ENCODE assay signal across 9 mouse cellular contexts in genomic region chrX:139217776-139218175, GRCm38 (mm10). TPM values are rescaled to one million over a fixed set of nuclear protein-coding genes. Genes with fewer than 3 reads are reported as not detected.
A peak's percentile ranks its signal among the peaks of the same experiment; 100 is the strongest.
DNase-seq lines count a peak whose midpoint lies in the region; ATAC-seq and TF ChIP-seq lines count a peak whose summit lies in the region.
"Had no signal": no experiment of that assay in that cellular context is flagged by ENCODE, and none has a peak within 500 bp of the region (broad histone marks: within the 10 kb centered on the region; RNA-seq: fewer than 3 reads in every experiment).

No protein-coding gene starts in this region.

- H3K36me3 ChIP-seq in lung, embryonic 14.5 days (ENCODE audit: insufficient read depth): no peaks in the 10 kb centered on the region
- H3K36me3 ChIP-seq in hindbrain, embryonic 10.5 days: no peaks in the 10 kb centered on the region
- H3K36me3 ChIP-seq in limb, embryonic 10.5 days: peaks cover 5% of the 10 kb centered on the region; the same call in 1 of the 2 replicates

- peak overlapping the region; percentile 54; the same call in 1 of the 2 replicates for H3K27ac ChIP-seq in lung, embryonic 14.5 days (ENCODE audit: low read depth)
- no peak overlapping the region for H3K27ac ChIP-seq in hindbrain, embryonic 10.5 days
- no peak overlapping the region for H3K27ac ChIP-seq in limb, embryonic 10.5 days
- H3K27ac ChIP-seq in olfactory bulb, adult 2 months (ENCODE audit: insufficient read depth, low read depth, low read length): no peak overlapping the region

- H3K4me2 ChIP-seq in lung, embryonic 14.5 days: peak overlapping the region; percentile 51

- no peaks in the 10 kb centered on the region for H3K9me3 ChIP-seq in lung, embryonic 14.5 days (ENCODE audit: low read depth, low read length)
- no peaks in the 10 kb centered on the region for H3K9me3 ChIP-seq in hindbrain, embryonic 10.5 days
- H3K9me3 ChIP-seq in limb, embryonic 10.5 days (replicated peaks): no peaks in the 10 kb centered on the region

- TF ChIP-seq CTCF in lung, embryonic 14.5 days (IDR thresholded peaks at IDR 0.05; ENCODE audit: low read depth): no peak
- no peak for TF ChIP-seq CTCF in olfactory bulb, adult 2 months (IDR thresholded peaks at IDR 0.05; ENCODE audit: insufficient read depth, low read depth, low read length)

- peak; percentile 30 for DNase-seq in lung, embryonic 14.5 days
- no peak for DNase-seq in lung, adult 18-20 months
- DNase-seq in hindbrain, embryonic 10.5 days (ENCODE audit: low spot score): no peak
- no peak for DNase-seq in limb, embryonic 10.5 days (ENCODE audit: low spot score)
- no peak for DNase-seq in adrenal gland, postnatal 4 days (ENCODE audit: low spot score in 2 of 2)
- DNase-seq in adrenal gland, postnatal 10 days: no peak
- DNase-seq in layer of hippocampus, adult 9-11 months: no peak
- DNase-seq: lung, postnatal 36 days had no signal

- TF ChIP-seq POLR2A in olfactory bulb, adult 2 months (IDR thresholded peaks at IDR 0.05; ENCODE audit: insufficient read depth, low read depth, low read length): no peak

- WGBS in lung, embryonic 14.5 days: 39% methylated on average over 10 of the region's 10 CpGs
- WGBS in hindbrain, embryonic 10.5 days: 57% methylated on average over 10 of the region's 10 CpGs
- WGBS in limb, embryonic 10.5 days: 79% methylated on average over 10 of the region's 10 CpGs
- WGBS in olfactory bulb, adult 2 months: 19% methylated on average over 10 of the region's 10 CpGs

- peak overlapping the region; percentile 41 for H3K4me3 ChIP-seq in lung, embryonic 14.5 days (ENCODE audit: low read depth, low read length)
- H3K4me3 ChIP-seq in hindbrain, embryonic 10.5 days: peak overlapping the region; percentile 48
- H3K4me3 ChIP-seq in limb, embryonic 10.5 days: peak overlapping the region; percentile 44
- H3K4me3 ChIP-seq in olfactory bulb, adult 2 months (ENCODE audit: insufficient read depth, low read depth, low read length): peak overlapping the region; percentile 10; the same call in 1 of the 2 replicates

- H3K27me3 ChIP-seq in lung, embryonic 14.5 days (ENCODE audit: insufficient read depth, low read length): no peaks in the 10 kb centered on the region
- H3K27me3 ChIP-seq in hindbrain, embryonic 10.5 days (ENCODE audit: insufficient read depth, poor library complexity, severe bottlenecking): 0 out of 2 replicates have a peak, but pooled peaks cover 4% of the 10 kb centered on the region
- H3K27me3 ChIP-seq in limb, embryonic 10.5 days (ENCODE audit: low read depth, poor library complexity, severe bottlenecking): peaks cover 71% of the 10 kb centered on the region

- H3K9ac ChIP-seq in lung, embryonic 14.5 days: peak overlapping the region; percentile 40; the same call in 1 of the 2 replicates

- ATAC-seq in lung, embryonic 14.5 days (ENCODE audit: insufficient read depth): no peak

- H3K4me1 ChIP-seq in lung, embryonic 14.5 days (ENCODE audit: insufficient read depth): no peaks in the 10 kb centered on the region
- no peaks in the 10 kb centered on the region; the same call in 1 of the 2 replicates for H3K4me1 ChIP-seq in hindbrain, embryonic 10.5 days (replicated peaks)
- H3K4me1 ChIP-seq in limb, embryonic 10.5 days: no peaks in the 10 kb centered on the region
- H3K4me1 ChIP-seq in olfactory bulb, adult 2 months (ENCODE audit: control insufficient read depth, insufficient read depth, low read length): no peaks in the 10 kb centered on the region

RNA-seq across cellular contexts. Expression of gene Mum1l1, which starts 7.9 kb away (rescaled TPM):
- 39.3 and 39.6 TPM in 2 replicates for polyA plus RNA-seq in lung, embryonic 14.5 days (2014; fragmentation: Nextera tagmentation; extraction: Ambion mirVana)
- 12.7 and 23.9 TPM in 2 replicates for polyA plus RNA-seq in hindbrain, embryonic 10.5 days (2016; fragmentation: Nextera tagmentation; extraction: Ambion mirVana)
- 35.3 and 35.7 TPM in 2 replicates for polyA plus RNA-seq in limb, embryonic 10.5 days (2016; fragmentation: Nextera tagmentation; extraction: Ambion mirVana)
- polyA plus RNA-seq in olfactory bulb, adult 2 months (2012; ENCODE audit: insufficient read depth, insufficient read length, low replicate concordance, missing spikeins): not detected in 2 replicates
- 10 to 100 TPM in 1 of 2 experiments, 1 to 10 TPM in 1; 9.1 to 10.4 TPM for total RNA-seq in adrenal gland, postnatal 4 days (2021)
- 1 to 10 TPM; 4.5 to 6.3 TPM for total RNA-seq in adrenal gland, postnatal 10 days (2021)

RNA-seq across cellular contexts. Expression of gene 4933428M09Rik, which starts 38.7 kb away (rescaled TPM):
- not detected in 2 replicates for polyA plus RNA-seq in lung, embryonic 14.5 days (2014; fragmentation: Nextera tagmentation; extraction: Ambion mirVana)
- not detected in 2 replicates for polyA plus RNA-seq in hindbrain, embryonic 10.5 days (2016; fragmentation: Nextera tagmentation; extraction: Ambion mirVana)
- polyA plus RNA-seq in limb, embryonic 10.5 days (2016; fragmentation: Nextera tagmentation; extraction: Ambion mirVana): 0.14 TPM in 1 of 2 replicates, not detected in the other
- polyA plus RNA-seq in olfactory bulb, adult 2 months (2012; ENCODE audit: insufficient read depth, insufficient read length, low replicate concordance, missing spikeins): not detected in 2 replicates
- total RNA-seq in adrenal gland, postnatal 4 days (2021): not detected
- not detected for total RNA-seq in adrenal gland, postnatal 10 days (2021)

Comparison
In these comparisons a context has a peak if more than half of its experiments do, and no peak if none do; other contexts are left out.
1. RNA of gene Mum1l1, which starts 7.9 kb away (polyA plus RNA-seq): 39.3 to 39.6 TPM in lung, embryonic 14.5 days, 35.3 to 35.7 TPM in limb, embryonic 10.5 days and 12.7 to 23.9 TPM in hindbrain, embryonic 10.5 days; not detected in olfactory bulb, adult 2 months; every median in the first group is over 10 times any median in the second.
2. Peak in every context shown above with its lines, with median percentiles within 50 percentile points of each other: H3K4me3 ChIP-seq.